Mouse (Mus musculus) embryonic facial prominence, embryonic 15.5 days (tissue): ENCODE measurements around the gene Pank4. TPM values are rescaled to one million over a fixed set of nuclear protein-coding genes. Genes with fewer than 3 reads are reported as not detected.

Experiments
- polyA plus RNA-seq: library from polyadenylated mRNA; unstranded; fragments of >200 nt; fragmentation: Nextera tagmentation; extraction: Ambion mirVana; gene quantifications from 2 replicates; pipeline ENCODE4 v1.2.1, GENCODE M21; 2015

Pank4 gene
- polyA plus RNA-seq, 1 experiment from 2014 or later: 43.6 TPM

Other genes with a start within 250 kb of the Pank4 start
- gene Ttc34, start 126.7 kb upstream of the Pank4 start, polyA plus RNA-seq: 0.74 and 0.75 TPM in 2 replicates
- 0.38 and 0.57 TPM in 2 replicates for gene Mmel1, start 94.5 kb upstream of the Pank4 start, polyA plus RNA-seq
- 57.5 and 59.9 TPM in 2 replicates for gene Fam213b, start 65.0 kb upstream of the Pank4 start, polyA plus RNA-seq
- gene Tnfrsf14, start 35.6 kb upstream of the Pank4 start, polyA plus RNA-seq: 1.5 and 2.3 TPM in 2 replicates
- gene Hes5, start 3.2 kb upstream of the Pank4 start, polyA plus RNA-seq: 6.6 and 7.7 TPM in 2 replicates
- 22.4 and 24.4 TPM in 2 replicates for gene Plch2, start 92.7 kb downstream of the Pank4 start, polyA plus RNA-seq
- gene Pex10, start 102.9 kb downstream of the Pank4 start, polyA plus RNA-seq: 21.6 and 22.1 TPM in 2 replicates
- gene Rer1, start 122.3 kb downstream of the Pank4 start, polyA plus RNA-seq: 157 and 164 TPM in 2 replicates
- gene Morn1, start 122.5 kb downstream of the Pank4 start, polyA plus RNA-seq: 7.7 and 8.7 TPM in 2 replicates